In genomic region chr5:134294606-134295005, GRCm38 (mm10) we compare ENCODE assay signal across 11 mouse cellular contexts.
"Had no signal": no experiment of that assay in that cellular context is flagged by ENCODE, and none has a peak within 500 bp of the region (broad histone marks: within the 10 kb centered on the region; RNA-seq: fewer than 3 reads in every experiment).

No protein-coding gene starts in this region.

- H3K4me3 ChIP-seq: limb, embryonic 15.5 days; liver, embryonic 13.5 days; midbrain, embryonic 12.5 days; stomach, embryonic 15.5 days had no signal

- H3K27ac ChIP-seq: limb, embryonic 15.5 days; midbrain, embryonic 12.5 days; stomach, embryonic 15.5 days had no signal

- ATAC-seq: midbrain, embryonic 16.5 days had no signal

- H3K9ac ChIP-seq: limb, embryonic 15.5 days; liver, embryonic 13.5 days; midbrain, embryonic 12.5 days; stomach, embryonic 15.5 days had no signal

- H3K4me1 ChIP-seq: limb, embryonic 15.5 days; midbrain, embryonic 12.5 days; stomach, embryonic 15.5 days had no signal

- H3K27me3 ChIP-seq: limb, embryonic 15.5 days; liver, embryonic 13.5 days; midbrain, embryonic 12.5 days; stomach, embryonic 15.5 days had no signal

- DNase-seq: layer of hippocampus, adult 9-11 months; layer of hippocampus, postnatal 36 days; liver, embryonic 13.5 days; lung, adult 18-20 months; right cerebral cortex, postnatal 14 days; thymus, adult 2 months; thymus, postnatal 25 days had no signal

- H3K9me3 ChIP-seq: limb, embryonic 15.5 days; liver, embryonic 13.5 days; midbrain, embryonic 12.5 days; stomach, embryonic 15.5 days had no signal

- H3K4me2 ChIP-seq: limb, embryonic 15.5 days; liver, embryonic 13.5 days; midbrain, embryonic 12.5 days; stomach, embryonic 15.5 days had no signal
